Mouse (Mus musculus) cerebellum, postnatal 36 days (tissue): Measurements from ENCODE around the gene Ceacam3.
A peak's percentile ranks its signal among the peaks of the same experiment; 100 is the strongest.
"Not testable (repeated sequence)": the region's sequence is repeated elsewhere in the genome, so short reads cannot be mapped to it uniquely, and the experiment has no call there.

Experiments used
- DNase-seq, 2 experiments: peaks; one replicate each; pipeline ENCODE4 v3.0.0; 2021 to 2022; ENCODE audit warnings: mixed read lengths in 2 of 2

Gene Ceacam3

DNA sequence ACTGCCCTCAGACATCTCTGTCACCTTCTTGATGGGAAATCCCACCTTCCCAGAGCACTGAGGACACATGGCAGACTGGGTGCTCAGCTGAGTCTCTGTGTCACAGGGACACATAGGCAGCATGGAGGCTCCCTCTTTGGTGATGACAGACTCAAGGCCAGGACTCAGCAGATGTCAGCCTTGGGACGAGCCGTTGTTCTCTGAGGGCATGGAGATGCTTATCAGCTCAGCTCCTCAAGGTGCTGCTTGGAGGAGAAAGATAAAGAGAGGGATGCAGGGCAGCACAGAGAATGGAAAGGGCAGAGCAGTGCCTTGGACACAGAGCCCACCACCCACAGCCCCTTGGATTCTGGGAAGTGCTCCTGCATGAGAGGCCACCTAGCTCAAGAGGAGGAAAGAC is at the start of gene Ceacam3:
TSS of gene Ceacam3 (plus strand) at position 352 of the 400 bp plus-strand sequence.
- no peak for DNase-seq

DNA sequence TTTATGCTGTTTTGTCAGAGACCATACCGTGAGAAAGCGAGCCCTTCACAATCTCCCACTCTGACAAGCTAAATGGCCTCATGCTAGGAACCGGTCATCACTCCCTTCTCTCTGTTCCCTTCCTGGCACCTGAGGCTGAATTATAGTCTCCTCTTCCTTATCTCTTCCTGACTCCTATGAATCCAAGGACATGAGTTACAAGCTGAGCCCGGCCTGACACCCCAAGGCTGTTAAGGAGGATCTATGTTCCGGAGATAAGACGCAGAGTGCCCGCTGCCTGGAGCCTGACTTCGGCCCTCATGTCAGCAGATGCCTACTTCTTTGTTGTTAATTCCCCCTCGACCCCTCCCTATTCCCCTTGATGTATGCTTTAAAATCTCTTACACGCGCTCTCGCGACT is 48.5 kb upstream of the Ceacam3 start:
- DNase-seq = not testable (repeated sequence)

DNA sequence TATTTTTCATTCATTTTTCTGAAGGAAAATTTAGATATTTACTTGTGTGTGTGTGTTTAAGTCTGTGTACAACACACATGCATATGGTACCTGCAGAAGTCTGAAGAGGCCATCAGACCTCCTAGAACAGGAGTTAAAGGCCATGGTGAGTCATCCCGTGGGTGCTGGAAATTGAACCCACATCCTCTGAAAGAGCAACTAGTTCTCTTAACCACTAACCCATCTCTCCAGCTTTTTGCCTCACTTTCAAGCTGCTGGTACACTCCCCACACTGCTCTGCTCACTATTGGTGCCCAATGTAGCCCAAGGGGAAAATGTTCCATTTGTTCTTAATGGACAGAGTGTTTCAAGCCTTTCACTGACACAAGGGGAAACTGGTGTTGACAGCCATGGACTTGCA is 14.8 kb upstream of the Ceacam3 start:
- no peak for DNase-seq

DNA sequence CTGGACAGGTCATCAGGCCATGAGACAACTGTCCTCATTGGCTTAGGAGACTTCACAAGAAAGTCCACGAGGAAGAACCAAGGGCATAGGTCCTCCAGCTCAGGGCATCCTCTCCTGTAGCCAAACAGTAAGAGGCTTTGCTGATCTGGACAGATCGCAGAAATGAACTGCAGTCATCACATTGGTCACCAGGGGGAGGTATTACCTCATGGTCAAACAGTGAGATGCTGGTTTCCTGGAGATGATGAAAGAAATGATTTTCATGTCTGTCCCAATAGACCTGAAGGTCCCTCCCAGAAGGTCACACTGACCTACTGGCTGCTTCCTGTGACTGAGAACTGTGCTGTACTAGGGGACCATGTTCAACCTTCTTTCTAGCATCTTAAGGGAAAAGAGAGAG is 5.6 kb downstream of the Ceacam3 start:
- DNase-seq = peak; percentile 80 to 86

DNA sequence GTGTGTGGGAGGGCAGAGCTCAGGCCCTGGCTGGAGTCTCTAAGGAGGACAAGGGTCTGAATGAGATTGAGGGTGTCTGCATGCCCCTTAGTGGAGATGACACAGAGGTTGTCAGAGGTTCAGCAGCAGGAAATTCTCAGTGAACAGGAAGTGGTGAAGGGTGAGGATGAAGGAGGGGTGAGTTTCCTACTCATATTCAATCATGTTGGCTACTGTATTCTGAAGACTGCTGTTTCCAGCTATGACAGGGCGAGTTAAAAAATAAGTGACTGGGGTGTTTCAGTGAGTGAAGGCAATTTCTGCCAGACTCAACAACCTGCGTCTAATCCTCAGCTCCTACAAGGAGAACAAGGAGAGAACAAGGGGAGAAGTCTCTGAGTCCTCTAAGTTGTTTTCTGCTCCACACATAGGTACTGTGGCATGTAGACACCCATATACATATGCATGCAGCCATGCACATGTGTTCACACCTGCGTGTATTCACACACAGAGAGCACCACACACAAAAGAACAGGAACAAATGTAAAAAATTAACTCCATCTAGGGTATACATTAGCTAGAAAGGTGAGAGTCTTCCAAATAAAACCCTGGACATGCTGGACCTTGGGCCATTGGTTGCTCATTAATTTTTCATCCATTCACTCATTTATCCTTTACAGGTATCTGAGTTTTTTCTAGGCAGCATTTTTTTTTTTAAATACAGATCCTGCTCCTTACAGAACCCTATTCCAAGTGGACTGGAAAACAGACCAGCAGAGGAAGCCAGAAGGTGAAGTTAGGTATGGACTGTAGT is 7.0 kb downstream of the Ceacam3 start:
- DNase-seq = no peak

DNA sequence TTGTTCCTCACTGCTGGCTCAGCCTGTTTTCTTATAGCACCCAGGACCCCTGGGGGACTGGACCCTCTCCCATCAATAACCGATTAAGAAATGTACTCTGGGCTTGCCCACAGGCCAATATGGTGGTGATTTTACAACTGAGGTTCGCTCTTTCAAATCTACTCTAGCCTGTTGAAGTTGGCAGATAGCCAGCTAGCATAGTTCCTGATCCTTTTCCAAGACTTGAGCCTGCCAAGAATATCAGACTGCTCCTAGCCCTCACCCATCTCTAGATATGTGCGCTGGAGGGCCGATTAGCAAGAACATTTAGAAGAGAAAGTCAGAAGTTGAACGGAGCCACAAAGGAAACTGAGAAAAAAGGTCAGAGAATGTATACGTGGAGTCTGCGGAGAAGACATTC is 8.9 kb downstream of the Ceacam3 start:
- DNase-seq = peak; percentile 12

DNA sequence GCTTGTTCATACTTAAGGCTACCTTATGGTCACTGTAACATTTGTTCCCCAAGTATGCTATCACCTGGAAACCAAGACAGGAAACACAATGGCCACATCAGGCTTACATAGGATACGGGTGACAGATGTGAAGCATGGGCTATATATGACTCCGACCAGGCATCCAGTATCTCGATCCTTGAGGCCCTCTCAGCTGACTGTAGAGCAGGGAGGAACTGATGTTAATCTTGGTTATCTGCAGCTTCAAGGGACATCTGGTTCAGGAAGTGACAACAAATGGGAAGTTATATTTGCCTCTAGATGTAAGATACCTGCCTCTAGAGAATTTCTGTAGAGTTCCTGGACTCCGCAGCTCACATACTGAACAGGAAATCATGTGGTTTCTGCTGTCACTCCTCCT is 21.7 kb downstream of the Ceacam3 start:
- DNase-seq = no peak

DNA sequence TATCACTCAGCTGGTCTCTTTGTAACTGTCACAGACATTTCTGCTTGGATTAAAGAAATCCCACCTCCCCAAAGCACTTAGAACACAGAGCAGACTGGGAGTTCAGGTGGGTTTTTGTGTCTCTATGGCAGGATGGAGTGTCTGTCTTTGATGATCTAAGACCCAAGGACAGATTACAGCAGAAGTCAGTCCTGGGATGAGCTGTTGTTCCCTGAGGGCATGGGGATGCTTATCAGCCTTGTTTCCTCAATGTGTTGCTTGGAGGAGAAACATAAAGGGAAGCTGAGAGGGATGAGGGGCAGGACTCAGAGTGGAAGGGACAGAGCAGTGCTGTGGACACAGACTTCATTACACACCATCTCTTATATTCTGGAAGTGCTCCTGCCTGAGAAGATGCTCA is 53.1 kb downstream of the Ceacam3 start, which contains the start of gene Psg29:
TSS of gene Psg29 (plus strand) at position 301 of the 400 bp plus-strand sequence.
- no peak for DNase-seq

DNA sequence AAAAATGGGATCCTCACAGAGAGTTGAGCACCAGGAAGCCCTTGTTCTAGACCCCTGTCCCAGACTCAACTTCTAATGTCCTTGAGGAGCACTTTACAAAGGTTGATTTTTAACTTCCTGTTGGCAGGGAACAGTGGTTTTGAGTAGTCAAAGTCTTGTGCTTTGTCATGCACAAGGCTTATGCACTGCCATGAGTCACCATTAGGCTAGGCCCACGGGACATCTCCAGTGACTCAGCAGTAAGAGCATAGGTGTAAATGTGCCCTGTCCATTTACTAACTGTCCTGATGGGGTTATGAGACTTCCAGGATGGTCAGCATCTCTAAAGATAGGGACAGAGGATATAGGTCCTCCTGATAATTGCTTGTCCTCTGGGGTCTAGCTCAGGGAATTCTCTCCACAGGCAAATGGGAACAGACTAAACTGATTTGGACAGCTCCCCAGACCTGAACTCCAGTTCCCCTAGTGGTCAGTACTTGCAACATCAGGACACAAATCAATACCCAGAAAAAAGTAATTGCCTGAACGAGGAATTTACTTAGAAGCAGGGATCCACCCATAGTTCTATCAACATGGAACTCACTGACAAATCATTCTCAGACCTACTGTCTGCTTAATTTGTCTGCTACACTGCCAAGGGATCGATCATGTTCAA is 55.6 kb downstream of the Ceacam3 start:
- no peak for DNase-seq
